Mouse (Mus musculus) kidney, postnatal 36 days (tissue): Measurements from ENCODE around the gene Cul9.
A peak's percentile ranks its signal among the peaks of the same experiment; 100 is the strongest.
"Not testable (repeated sequence)": the region's sequence is repeated elsewhere in the genome, so short reads cannot be mapped to it uniquely, and the experiment has no call there.

ENCODE experiments used
- DNase-seq, 2 experiments: peaks; one replicate each; pipeline ENCODE4 v3.0.0; 2021 to 2022; ENCODE audit warnings: mixed read lengths in 2 of 2

Cul9 gene

GRCm38 (mm10) chr17:46545813-46546564 is at the start of gene Cul9:
Gene Cul9, minus strand, starts transcription at chr17:46546388.
- peak; percentile 86 to 91 for DNase-seq

- no peak for DNase-seq
These were observed 49.1 kb upstream of the Cul9 start for GRCm38 (mm10) chr17:46595336-46595735.

GRCm38 (mm10) chr17:46594606-46595005 is 48.4 kb upstream of the Cul9 start:
- DNase-seq: no peak

DNA sequence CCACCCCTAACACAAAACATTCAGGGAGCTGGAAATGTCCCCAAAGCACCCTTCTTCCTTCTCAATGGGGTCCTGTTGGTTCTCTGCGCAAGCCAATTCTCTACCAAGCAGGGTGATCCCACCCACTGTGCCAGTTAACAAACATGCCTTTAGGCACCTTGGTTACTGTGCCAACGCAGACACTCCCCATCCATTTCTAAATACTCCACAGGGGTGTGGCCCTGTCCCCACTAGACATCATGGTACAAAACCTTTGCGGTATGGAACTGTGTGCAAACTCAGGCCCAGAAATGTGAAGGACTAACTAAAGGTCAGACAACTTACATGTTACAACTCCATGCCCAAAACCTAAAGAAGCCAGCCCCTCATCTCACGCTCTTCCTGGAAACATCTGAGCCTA is 46.9 kb upstream of the Cul9 start:
- DNase-seq: no peak

DNA sequence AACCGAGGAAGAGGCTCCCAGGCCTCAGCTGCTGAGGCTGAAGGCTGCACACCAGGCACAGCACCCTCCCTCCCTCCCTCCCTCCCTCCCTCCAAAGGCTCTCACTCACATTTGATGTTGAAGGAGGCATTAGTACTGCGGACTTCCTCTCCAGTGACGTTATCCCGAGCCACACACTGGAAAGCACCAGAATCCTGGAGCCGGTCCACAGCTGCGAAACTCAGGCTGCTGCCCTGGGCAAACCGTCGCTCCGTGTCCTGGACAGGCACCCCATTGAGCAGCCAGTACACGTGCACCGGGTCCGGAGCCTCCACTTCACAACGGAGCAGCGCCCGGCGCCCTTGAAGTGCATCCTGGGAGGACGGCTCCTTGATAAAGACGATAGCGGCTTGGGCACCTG is 45.2 kb upstream of the Cul9 start:
- DNase-seq: no peak

DNA sequence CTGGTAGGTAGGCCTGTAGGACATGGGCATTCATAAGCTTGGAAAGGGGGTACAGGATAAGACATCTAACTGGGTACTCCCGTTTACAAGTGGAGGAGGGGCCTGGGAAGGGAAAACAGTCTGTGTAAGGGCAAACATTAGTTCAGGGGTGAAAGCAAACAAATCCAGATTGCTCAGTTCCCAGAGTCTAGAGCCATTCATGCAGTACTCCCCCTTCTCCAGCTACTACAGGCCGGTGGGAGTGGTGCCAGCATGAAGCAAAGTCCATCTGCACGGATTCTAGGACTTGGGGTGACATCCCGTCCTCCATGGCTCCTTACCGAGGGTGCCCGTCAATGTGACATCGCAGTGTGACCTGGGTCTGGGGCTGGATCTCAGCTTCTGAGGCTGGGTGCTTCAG is 44.3 kb upstream of the Cul9 start:
- peak in 1 of 2 experiments; percentile 53 for DNase-seq

GRCm38 (mm10) chr17:46589635-46590314 is 43.6 kb upstream of the Cul9 start:
- DNase-seq: peak; percentile 19 to 50

DNA sequence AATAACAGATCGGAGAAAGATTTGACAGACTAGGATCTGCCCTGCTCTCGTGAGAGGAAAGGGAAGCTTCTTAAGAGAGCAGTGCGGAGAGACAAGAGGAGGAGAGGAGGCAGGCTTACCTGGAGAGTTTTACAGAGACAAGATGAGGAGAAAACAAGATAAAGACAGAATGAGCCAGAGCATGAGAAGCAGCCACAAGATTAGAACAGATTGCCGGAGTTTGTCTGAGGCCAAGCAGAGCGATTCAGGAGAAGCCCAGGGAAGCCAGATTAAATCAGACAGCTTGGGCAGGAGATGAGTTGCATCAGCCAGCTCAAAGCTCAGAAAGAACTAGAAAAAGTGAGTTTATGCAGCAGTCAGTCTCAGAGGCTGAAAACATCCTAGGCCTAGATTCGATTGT is 42.7 kb upstream of the Cul9 start:
- no peak for DNase-seq

GRCm38 (mm10) chr17:46588173-46588572 is 42.0 kb upstream of the Cul9 start:
- no peak for DNase-seq

DNA sequence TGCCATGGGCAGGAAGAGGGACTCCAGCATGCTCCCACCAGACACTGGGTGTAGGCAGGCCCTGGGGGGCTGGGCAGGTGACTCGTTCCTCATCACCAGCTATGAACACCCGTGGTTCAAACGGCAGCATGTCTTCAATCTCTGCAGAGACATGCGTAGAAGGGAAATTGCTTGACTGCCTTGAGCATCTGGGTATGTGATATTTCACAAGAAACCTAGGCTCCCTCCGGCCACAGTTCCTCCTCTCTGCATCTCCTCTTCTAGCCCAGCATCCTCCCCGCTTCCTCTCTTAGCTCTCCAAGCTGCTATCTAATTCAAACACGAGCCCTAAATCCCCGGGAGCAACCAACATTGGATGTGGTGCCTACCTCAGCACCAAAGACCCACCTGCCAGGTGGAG is 40.1 kb upstream of the Cul9 start:
- no peak for DNase-seq

DNA sequence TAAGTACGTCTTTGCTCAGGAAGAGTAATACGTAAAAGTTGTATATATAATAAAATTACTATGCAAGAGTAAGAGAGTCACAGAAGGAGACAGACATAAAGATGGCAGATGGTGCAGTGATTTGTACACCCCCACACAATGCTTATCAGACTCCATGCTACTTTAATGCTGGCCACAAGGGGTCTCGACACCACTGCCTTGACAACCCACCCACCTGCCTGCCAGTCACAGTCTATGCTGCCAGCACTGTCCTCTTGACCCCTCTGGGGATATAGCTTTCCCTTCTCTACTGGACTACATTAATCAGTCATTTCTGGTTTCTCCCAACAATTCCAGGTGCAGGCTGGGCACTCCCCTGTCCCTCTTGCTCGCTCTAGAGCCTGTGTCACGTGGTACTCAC is 32.5 kb upstream of the Cul9 start:
- DNase-seq: no peak

DNA sequence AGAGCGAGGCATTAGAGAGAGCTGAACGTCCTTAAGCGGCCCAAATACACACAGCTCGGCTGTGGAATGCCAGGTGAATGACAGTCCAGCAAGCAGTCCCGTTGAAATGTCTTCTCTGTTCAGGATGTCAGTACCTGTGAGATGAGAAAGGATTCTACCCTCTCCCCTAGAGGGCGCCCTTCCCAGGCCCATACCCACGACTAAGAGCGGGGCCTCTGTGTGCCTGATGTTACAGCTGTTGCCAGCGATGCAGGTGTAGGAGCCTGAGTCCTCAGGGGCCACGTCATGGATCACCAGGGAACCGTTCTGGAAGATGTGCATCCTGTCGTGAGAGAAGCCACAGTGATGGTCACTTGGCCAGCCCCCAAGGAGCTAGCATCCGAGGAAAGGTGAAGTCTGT is 29.9 kb upstream of the Cul9 start:
- peak; percentile 35 to 71 for DNase-seq

DNA sequence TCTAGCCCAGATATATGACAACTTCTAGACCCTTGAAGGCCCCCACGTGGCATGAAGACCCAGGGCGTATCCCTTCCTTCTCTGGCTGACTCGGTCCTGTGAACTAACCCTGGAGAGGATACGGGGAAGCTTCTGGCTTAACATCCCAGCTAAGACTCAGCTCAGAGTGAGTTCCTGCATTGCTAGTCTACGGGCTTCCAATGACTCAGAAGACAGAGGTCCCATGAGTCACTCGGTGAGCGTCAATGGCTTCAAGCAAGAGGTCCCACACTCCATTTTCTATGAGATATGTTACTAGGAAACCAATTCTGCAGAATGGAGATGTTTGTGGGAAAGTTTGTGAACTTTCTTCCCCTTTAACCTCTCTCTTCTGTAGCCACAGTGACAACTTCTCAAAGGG is 28.3 kb upstream of the Cul9 start:
- DNase-seq: no peak

- DNase-seq: no peak
These were observed 24.8 kb upstream of the Cul9 start for GRCm38 (mm10) chr17:46571005-46571404.

- DNase-seq: no peak
These were observed 13.0 kb upstream of the Cul9 start for GRCm38 (mm10) chr17:46559146-46559545.

DNA sequence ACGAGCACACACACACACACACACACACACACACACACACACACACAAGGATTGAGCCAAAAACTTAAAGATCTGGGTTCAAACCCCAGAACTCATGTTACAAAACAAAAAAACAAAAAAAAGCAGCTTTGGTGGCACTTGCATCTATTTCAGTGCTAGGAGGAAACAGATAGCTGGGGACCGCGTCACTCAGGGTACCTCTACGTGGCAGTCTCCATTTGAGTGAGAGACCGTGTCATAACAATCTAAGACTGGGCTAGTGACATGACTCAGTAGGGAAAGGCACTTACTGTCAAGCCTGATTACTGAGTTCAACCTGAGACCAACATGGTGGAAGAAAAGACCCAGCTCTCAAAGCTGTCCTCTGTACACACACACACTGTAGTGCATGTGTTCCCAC is 12.0 kb upstream of the Cul9 start:
- no peak for DNase-seq

DNA sequence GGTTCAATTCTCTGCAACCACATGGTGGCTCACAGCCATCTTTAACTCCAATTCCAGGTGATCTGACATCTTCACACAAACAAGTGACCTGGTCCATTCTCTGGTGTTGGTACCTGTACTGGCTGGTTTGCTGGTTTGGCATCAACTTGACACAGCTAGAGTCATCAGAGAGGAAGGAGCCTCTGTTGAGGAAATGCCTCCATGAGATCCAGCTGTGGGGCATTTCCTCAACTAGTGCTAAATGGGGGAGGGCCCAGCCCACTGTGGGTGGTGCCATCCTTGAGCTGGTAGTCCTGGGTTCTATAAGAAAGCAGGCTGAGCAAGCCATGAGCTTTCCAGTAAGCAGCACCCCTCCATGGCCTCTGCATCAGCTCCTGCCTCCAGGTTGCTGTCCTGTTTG is 11.1 kb upstream of the Cul9 start:
- DNase-seq: not testable (repeated sequence)

GRCm38 (mm10) chr17:46556584-46556945 is 10.4 kb upstream of the Cul9 start:
- peak; percentile 17 to 48 for DNase-seq

- DNase-seq: peak; percentile 96 to 98
These were observed 9.7 kb upstream of the Cul9 start, which contains the start of gene Srf for GRCm38 (mm10) chr17:46555673-46556583. Gene Srf, minus strand, starts transcription at chr17:46556175.

GRCm38 (mm10) chr17:46554977-46555672 is 8.9 kb upstream of the Cul9 start:
- DNase-seq: peak in 1 of 2 experiments; percentile 47

DNA sequence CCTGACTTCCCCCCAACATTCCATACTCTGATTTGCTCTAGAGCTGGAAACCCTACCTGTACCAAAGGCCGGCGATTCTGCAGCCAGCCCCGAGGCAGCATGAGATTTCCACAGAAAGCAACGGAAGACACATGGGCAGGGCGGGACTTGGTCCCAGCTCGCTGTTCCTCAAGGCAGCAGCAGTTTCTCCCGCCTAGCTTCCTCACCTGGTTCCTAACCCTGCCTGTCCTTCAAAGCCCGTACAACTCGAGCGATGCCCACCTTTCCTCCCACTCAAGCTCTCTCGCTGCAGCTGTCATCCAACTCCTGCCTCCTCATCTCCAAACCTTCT is 8.4 kb upstream of the Cul9 start:
- DNase-seq: peak; percentile 32 to 53

DNA sequence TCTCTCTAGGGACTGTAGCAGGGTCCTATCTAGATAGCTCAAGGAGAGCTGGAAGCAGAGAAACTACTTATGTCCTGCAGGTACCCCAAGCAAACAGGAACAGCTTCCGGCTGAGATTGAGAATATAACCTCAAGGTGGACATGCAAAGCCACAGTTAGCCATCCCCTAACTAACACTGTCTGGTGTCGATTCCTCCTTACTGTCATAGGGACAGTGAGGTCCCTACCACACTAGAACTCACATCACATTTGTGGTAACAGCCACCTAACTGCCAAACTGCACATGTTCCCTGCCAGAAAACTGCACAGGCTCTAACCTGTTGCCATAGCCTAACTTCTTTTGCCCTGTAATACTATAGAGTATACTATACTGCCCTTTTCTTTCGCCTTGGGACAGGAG is 7.7 kb upstream of the Cul9 start:
- DNase-seq: no peak

DNA sequence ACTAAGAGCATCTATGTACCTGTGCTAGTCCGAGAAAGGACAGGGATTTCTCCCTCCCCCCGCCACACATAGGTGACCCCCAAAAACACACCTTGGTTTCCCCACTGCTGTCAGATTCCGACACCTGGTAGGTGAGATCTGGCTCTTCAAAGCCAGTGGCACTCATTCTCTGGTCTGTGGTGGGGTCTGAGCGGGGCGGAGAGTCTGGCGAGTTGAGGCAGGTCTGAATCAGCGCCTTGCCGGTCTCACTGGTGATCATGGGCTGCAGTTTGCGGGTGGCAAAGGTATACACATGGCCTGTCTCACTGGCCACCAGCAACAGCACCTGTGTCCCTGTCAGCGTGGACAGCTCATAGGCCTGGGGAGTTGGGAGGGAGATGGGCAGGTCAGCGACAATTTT is 7.3 kb upstream of the Cul9 start:
- no peak for DNase-seq
